Mouse (Mus musculus) NIH3T3 (cell line): ENCODE data around the gene Dph1.
"Not testable (repeated sequence)": the region's sequence is repeated elsewhere in the genome, so short reads cannot be mapped to it uniquely, and the experiment has no call there.

Source experiments
- DNase-seq: peaks from one replicate; pipeline ENCODE4 v3.0.0-alpha.2; 2012; ENCODE audit warnings: low read depth

Gene Dph1

GRCm38 (mm10) chr11:75203926-75204325, 12.9 kb upstream of the Dph1 start:
- no peak for DNase-seq

DNA sequence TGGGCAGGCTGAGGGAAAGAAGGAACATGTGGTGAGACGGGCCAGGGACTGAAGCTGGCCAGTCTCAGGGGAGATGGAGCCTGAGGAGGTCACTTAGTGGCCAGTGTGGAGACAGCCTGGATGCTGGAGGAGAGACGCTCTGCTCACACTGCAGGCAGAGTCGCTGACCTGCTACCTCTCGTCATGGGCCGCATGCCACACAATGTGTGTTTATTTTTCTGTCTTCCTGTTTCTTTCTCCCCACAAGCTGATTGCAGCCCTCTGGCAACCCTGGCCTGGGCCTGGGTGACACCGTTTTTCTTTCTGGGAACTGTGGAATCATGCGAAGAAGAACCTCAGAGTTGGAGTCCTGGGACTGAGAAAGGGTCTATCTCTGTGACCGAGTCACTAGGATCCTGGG, 10.7 kb upstream of the Dph1 start:
- DNase-seq = no peak

DNA sequence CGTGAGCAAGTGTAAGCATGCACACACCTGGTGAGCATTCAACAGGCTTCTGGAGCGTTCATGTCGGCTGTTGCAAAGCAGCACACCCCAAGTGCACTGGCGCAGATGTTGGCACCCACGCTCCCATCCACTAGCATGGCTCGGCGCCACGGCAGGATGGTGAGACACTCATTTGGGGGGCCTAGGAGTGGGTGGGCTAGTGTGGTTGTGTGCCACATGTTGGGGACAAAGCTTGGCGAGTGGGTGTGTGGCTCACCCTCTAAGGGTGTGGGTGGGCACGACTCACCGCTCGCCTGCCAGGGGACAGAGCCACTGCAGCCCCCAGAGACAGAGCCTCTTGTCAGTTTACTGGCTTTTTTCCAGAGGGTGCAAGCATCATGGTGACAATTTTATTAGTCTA, 9.9 kb upstream of the Dph1 start:
- DNase-seq = no peak

DNA sequence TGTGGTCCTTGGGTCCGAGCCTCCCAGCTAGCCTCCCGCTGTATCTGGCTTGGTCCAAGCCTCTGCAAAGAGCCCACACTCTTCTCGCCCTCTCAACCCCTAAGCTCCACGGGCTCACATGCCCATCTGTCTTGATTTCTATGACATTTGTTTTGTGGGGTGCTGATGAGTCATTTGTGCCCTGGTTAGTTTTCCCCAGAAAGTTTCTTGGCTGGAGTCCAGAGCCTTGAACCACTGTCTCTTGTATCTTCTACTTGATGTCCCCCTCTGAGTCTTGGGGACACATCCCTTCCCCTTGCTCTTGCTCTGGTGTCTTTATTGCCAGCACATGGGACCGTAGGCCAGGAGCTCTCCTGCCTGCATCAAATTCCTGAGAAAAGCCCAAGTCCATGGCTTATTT, 8.9 kb upstream of the Dph1 start:
- peak; percentile 51 for DNase-seq

DNA sequence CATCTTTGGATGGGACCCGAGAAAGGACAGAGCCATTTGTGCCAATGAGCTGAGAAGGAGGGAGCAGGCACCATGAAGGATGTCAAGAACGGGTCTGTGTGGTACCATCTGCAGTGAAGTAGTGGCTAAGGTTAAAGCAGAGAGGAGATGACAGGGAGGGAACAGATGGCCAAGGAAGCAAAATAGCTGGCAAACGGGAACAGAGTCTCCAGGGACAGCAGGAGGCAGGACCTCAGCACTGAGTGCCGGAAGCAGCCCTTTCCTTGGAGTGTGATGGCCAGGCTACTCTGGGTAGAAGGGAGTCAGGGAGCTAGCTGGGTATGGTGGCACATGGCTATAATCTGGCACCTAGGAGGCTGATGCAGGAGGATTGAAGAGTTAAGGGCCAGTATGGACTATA, 7.8 kb upstream of the Dph1 start:
- no peak for DNase-seq

- no peak for DNase-seq
These were observed 6.9 kb upstream of the Dph1 start for GRCm38 (mm10) chr11:75197956-75198355.

- DNase-seq = no peak
These were observed 5.1 kb upstream of the Dph1 start for GRCm38 (mm10) chr11:75196131-75196530.

DNA sequence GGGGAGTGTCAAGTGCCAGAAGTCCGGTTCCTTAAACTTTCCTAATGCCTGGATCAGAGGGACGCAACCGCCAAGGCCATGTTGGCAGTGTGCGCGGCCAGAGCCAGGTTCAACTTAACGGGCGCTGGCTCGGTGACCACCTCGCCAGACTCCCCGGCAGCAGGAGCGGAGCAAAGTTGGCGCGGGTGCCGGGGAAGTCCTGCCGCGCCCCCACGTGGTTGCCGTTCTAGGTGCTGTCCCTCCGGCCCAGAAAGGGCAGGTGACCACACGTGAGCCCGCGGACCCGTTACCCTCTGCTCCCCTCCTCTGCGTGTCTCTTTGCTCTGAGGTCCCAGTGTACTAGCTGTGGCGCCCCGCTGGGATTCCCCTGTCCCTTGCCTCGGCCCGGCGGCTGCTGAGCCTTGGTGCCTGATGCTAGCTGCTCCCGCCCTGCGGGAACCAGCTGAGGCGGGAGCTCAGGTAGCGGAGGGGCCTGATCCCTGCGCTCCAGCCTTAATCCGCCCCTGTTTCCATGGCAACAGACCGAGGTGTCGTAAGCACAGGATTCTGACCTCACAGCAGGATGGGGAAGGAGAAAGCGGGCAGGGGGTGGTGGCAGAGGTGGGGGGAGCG, 3.9 kb upstream of the Dph1 start:
- DNase-seq = no peak

GRCm38 (mm10) chr11:75194121-75194849, 3.2 kb upstream of the Dph1 start:
- no peak for DNase-seq

GRCm38 (mm10) chr11:75193256-75194071, 2.4 kb upstream of the Dph1 start, which contains the start of gene Rtn4rl1:
TSS of gene Rtn4rl1 (plus strand) at chr11:75193783.
- no peak for DNase-seq

DNA sequence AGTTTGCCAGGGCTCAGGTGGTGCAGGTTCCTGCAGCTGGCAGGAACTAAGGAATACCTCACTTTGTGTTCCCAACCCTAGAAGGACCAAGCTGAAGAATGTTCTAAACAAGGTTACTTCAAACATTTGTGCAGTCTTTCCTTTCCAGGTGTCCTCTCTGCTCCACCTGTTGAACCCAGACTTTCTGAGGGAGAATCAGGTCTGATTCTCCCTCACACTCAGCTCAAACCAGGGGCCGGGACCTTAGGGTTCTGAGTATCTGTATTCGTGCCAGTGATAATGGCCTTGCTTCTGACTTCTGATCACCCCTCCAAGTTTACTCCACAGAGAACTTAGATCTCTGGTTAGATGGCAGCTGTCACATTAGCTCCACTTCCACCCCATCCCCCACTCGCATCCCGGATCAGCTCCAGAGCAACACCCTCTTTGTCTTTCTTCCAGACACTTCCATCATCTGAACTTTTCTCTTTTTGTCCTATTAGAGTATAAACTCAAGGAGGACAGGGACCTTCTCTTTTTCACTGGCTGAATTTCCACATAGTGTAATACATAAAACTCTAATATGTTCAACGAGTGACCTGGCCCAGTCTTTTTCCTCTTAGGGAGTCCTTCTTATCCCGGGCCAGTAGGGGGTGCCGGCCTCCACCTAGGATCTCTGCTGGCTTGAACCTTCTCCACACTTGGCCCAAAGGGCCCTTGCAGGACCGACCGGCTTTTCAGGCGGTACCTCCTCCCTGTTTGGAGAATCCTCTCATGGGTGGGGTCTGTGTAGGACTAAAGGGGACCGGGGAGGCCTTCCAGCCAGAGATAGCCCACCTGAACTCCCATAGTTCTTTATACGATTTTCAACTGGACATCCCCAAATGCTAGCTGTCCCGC, 1.5 kb upstream of the Dph1 start:
- DNase-seq = peak; percentile 89

- DNase-seq = no peak
These were observed 800 bp upstream of the Dph1 start for GRCm38 (mm10) chr11:75191841-75192240.

DNA sequence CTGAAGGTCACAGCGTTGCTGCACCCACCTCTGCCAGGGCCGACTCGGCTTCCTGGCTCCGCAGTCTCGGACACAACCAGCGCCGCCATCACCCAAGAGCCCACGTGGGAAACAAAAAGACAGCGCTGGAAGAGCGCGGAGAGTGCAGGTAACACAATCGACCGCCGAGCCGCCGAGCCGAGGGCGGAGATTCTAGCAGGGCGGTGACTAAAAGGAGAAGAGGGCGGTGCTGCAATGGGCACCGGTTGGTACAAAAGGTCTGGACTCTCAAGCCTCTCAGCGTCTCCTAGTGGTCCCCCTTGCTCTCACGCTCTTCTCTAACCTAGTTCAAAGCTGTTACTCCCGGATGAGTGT, 693 bp downstream of the Dph1 start:
- DNase-seq = peak; percentile 95

DNA sequence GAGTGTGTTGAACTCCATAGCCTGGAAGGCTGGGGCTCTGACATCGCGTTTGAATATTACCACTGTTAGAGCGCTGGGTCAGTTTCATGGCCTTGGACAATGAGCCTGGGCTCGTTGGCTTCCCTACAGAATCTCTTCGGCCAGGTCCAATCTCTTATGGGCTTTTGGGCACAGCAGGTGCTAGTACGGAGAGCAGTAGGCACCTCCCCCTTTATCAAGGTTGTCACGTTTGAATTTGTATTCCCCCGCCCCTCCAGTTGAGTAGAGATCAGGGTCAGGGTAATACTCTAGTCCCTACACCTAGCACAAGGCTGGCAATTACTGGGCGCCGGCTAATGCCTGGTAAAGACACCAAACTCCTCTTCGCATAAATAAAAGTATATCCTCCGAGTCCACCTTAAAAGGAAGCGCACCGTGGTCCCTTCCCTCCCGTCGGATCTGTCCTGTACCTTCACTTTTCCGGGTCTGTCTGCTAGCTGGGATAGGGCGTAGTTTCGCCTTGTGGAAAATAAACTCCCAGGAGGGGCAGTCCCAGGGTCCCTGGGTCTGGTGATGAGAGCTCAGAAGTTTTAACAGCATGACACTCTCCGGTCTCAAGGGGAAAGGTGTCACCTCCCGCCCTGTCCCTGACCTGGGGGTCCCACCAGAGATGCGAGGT, 1.2 kb downstream of the Dph1 start:
- no peak for DNase-seq

DNA sequence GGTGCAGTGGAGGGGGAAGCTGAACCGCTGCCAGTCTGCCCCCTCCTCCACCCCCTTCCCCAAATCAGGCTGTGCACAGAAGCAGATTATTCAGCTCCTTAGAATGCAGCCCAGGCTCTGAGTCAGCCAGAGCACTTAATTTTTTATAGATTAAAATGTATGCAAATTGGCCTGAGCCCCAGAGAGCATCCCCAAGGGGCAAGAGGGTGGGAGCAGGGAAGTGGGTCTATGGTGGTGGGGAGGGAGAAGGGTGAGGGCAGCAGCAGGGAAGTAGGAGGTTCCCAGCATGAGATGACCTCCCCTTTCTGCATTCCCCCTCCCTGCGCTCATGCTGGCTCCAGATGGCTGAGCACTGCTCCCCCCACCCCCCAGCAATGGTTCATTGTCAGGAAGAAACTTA, 6.1 kb downstream of the Dph1 start:
- DNase-seq = peak; percentile 91

DNA sequence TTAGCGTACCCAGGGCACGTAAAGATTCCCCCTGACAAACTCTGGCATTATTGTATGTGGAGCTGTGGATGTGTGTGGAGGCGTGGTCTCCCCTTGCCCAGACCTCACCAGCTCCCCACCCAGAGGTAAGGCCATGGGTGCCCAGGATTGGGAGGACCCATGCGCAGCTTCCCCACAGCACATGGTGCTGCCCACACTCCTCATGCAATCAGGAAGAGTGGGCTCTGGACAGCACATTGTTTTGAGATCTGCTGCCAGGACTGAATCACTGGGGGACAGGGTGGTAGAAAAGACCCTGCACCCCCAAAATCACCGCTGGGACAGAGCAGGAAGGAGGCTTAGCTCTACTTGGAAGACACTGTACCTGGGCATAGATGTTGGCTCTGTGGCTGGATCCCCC, 6.5 kb downstream of the Dph1 start:
- DNase-seq = no peak

- DNase-seq = no peak
These were observed 7.0 kb downstream of the Dph1 start for GRCm38 (mm10) chr11:75183917-75184570.

- peak; percentile 92 for DNase-seq
These were observed 12.3 kb downstream of the Dph1 start, which contains the start of gene Ovca2 for GRCm38 (mm10) chr11:75178672-75179208. TSS of gene Ovca2 (minus strand) at chr11:75178835.

DNA sequence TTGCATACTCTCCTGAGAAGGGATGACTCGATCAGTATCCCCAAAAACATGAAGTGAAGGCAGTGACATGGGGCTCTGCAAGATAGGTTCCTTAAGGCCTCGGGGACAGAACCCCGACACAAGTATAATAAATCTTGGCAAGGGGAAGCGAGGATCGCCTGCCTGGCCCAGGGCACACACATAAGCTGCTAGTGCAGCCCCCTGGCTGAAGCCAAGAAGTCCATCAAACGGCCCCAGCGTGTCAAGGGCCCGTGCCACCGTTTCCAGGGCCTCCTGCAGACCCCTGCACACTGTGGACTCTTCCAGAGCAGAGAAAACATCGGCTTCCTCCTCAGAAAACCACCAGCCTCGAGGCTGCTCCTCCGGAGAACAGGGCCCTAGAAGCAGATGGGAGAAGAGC, 13.0 kb downstream of the Dph1 start:
- no peak for DNase-seq

- DNase-seq = not testable (repeated sequence)
These were observed 16.5 kb downstream of the Dph1 start for GRCm38 (mm10) chr11:75174574-75174973.

- DNase-seq = no peak
These were observed 17.3 kb downstream of the Dph1 start for GRCm38 (mm10) chr11:75173799-75174165.
